Mouse (Mus musculus) stomach, embryonic 15.5 days (tissue): ENCODE results near the gene Gm20388. TPM values are rescaled to one million over a fixed set of nuclear protein-coding genes. Genes with fewer than 3 reads are reported as not detected.
A peak's percentile ranks its signal among the peaks of the same experiment; 100 is the strongest.

ENCODE experiments used
- ATAC-seq: fragments of 200-750 bp; cut with Nextera tagmentation; 2 replicates; pipeline ENCODE4 v1.8.0; 2017; ENCODE audit warnings: low read depth, moderate number of reproducible peaks, moderate TSS enrichment; ENCODE audit not compliant: insufficient read depth, low FRiP score
- H3K27ac ChIP-seq: fragments of 300-500 bp; sonication (generic); 2 replicates; pipeline ENCODE4 v1.5.1; 2015; ENCODE audit warnings: mild to moderate bottlenecking, inconsistent platforms
- H3K27me3 ChIP-seq: fragments of 300-500 bp; sonication (generic); replicated peaks from 2 replicates; pipeline ENCODE4 v1.6.1; 2015; ENCODE audit warnings: inconsistent platforms
- H3K36me3 ChIP-seq: fragments of 300-500 bp; sonication (generic); 2 replicates; pipeline ENCODE4 v1.6.1; 2015; ENCODE audit warnings: inconsistent platforms
- H3K4me1 ChIP-seq: fragments of 300-500 bp; sonication (generic); 2 replicates; pipeline ENCODE4 v1.6.1; 2015; ENCODE audit warnings: inconsistent platforms
- H3K4me2 ChIP-seq: fragments of 300-500 bp; sonication (generic); 2 replicates; pipeline ENCODE4 v1.6.1; 2015; ENCODE audit warnings: mild to moderate bottlenecking, inconsistent platforms
- H3K4me3 ChIP-seq: fragments of 300-500 bp; sonication (generic); replicated peaks from 2 replicates; pipeline ENCODE4 v1.5.1; 2015; ENCODE audit warnings: inconsistent platforms
- H3K9ac ChIP-seq: fragments of 300-500 bp; sonication (generic); 2 replicates; pipeline ENCODE4 v1.6.1; 2015; ENCODE audit warnings: inconsistent platforms
- H3K9me3 ChIP-seq: fragments of 300-500 bp; sonication (generic); 2 replicates; pipeline ENCODE4 v1.6.1; 2016; ENCODE audit warnings: inconsistent platforms
- WGBS: fragments of 180-500 bp; shearing (Covaris S2); methylation state at CpG from one replicate; pipeline ENCODE4 v1.1.7; 2015; 5-methylcytosine and 5-hydroxymethylcytosine counted together
- polyA plus RNA-seq: library from polyadenylated mRNA; unstranded; fragments of >200 nt; fragmentation: Nextera tagmentation; extraction: Ambion mirVana; gene quantifications from 2 replicates; pipeline ENCODE4 v1.2.1, GENCODE M21; 2015

The Gm20388 gene
- polyA plus RNA-seq, 1 experiment from 2014 or later, result not detected

DNA sequence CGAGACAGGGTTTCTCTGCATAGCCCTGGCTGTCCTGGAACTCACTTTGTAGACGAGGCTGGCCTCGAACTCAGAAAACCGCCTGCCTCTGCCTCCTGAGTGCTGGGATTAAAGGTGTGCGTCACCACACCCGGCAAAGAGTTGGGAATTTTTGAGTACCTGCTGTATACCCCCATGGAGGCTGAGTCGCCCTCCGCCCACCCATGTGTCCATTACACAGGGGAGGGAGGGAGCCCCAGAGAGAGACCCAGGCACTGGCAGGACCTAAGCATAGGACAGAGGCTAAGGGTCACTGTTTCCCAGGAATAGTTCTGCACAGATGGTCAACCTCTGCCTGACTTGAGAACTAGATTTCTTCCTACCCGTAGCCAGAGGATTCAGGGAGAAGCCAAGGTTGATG lies 596.6 kb downstream of the Gm20388 start:
- Histone ChIP-seq H3K4me2 (no peak overlapping the region), H3K27ac (no peak overlapping the region), H3K36me3 (no peaks in the 10 kb centered on the region), H3K4me1 (peaks cover 87% of the 10 kb centered on the region), H3K9me3 (no peaks in the 10 kb centered on the region), H3K9ac (no peak overlapping the region), H3K27me3 (no peaks in the 10 kb centered on the region), H3K4me3 (no peak overlapping the region)
- WGBS, result 89% methylated on average over 9 of the region's 9 CpGs
- ATAC-seq, result no peak

DNA sequence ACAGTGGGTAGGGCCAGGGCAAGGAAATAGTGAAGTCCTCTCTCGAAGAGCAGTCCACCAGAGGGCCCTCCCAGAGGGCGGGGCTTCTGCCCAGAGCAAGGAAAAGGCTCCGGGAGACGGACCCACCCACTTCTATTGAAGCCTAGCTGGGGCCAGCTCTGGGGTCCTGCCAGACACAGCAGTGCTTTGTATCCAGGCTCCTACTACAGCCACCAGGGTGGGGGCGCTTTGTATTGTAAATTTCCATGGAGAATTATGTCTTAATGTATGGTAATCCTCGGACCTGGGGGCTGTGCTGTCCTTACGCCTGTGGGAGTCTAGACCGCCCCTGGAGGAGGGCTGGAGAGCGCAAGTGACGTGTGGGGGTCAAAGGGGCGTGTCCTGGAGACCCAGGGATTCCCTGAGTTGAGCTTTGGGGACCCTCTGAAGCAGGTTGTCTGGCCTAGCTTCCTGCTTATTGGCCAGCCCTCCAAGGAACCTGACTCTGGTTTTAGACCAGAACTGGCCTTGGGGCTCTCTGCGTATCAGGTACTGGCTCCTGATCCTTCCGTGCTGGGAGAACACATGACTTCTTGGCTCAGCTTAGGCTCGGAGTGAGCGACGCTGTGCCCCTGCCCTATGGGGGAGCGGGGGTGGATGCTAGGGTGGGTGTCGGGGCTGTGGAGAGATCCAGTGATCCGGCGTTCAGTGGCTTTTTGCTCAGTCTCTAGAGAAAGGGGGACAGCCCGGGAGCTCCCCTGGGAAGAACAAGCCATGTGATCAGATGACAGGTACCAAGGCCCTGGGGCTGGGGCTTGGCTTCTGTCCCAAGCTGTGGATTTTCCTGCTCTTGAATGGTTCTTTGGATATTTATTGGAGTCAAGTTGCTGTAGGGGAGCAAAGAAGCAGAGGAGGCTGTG lies 598.7 kb downstream of the Gm20388 start:
- Histone ChIP-seq H3K4me1 (peaks cover 92% of the 10 kb centered on the region), H3K4me2 (peak overlapping the region; percentile 48), H3K27me3 (no peaks in the 10 kb centered on the region), H3K27ac (no peak overlapping the region), H3K9me3 (no peaks in the 10 kb centered on the region), H3K9ac (no peak overlapping the region), H3K36me3 (no peaks in the 10 kb centered on the region), H3K4me3 (0 out of 2 replicates have a peak overlapping the region, but pooled peaks have one; percentile 13)
- peak; percentile 74 for ATAC-seq
- 10% methylated on average over 21 of the region's 21 CpGs for WGBS

DNA sequence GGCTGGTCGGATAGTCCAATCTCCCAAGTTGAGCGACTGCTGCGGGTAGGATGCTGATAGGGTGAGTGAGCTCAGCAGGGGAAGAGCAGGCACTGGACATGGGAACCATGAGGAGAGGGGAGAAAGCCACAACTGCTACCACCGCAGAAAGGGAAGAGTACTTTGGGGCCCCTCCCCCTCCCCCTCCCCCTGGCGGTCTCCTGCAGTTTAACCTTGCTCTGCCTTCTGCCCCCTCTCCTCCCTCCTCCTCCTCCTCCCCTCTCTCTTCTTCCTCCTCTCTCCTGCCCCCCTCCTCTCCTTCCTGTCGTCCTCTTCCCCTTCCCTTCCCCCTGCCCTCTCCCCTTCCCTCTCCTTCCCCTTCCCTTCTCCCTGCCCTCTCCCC lies 599.4 kb downstream of the Gm20388 start:
- no peaks in the 10 kb centered on the region for H3K9me3 ChIP-seq
- 18% methylated on average over 6 of the region's 6 CpGs for WGBS
- no peaks in the 10 kb centered on the region for H3K27me3 ChIP-seq
- no peak overlapping the region for H3K4me3 ChIP-seq
- H3K4me2 ChIP-seq, result peak overlapping the region; percentile 48; the same call in 1 of the 2 replicates
- H3K36me3 ChIP-seq, result no peaks in the 10 kb centered on the region
- no peak for ATAC-seq
- no peak overlapping the region for H3K27ac ChIP-seq
- no peak overlapping the region for H3K9ac ChIP-seq
- peaks cover 85% of the 10 kb centered on the region for H3K4me1 ChIP-seq

DNA sequence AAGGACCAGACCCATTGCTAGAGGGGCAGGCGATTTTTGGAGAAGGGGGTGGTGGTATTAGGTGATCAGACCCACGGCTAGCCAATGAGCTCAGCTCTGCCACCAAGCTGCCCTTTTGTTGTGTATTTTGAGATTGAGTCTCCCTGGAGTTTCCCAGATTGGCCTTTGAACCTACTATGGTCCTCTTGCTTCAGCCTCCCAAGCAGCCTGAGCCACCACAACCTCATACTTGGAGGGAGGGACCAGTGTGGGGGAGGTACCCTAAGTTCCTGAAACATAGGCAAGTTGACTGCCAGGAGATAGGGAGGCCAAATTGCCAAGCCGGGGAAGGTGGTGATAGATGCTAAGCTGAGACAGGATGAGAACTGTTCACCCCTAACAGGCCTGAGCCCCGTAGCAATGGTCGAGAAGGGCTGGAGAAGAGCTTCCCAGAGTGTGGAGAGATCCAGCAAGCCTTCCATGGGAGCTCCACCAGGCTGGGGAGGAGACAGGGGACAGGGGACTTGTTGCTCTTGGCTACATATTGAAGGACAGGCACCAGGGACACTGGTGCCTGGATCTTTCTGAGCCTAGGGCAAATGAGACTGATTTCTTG lies 600.3 kb downstream of the Gm20388 start:
- Histone ChIP-seq H3K4me1 (peaks cover 81% of the 10 kb centered on the region), H3K4me2 (no peak overlapping the region), H3K27ac (0 out of 2 replicates have a peak overlapping the region, but pooled peaks have one; percentile 17), H3K4me3 (no peak overlapping the region), H3K9me3 (no peaks in the 10 kb centered on the region), H3K36me3 (no peaks in the 10 kb centered on the region), H3K9ac (no peak overlapping the region), H3K27me3 (no peaks in the 10 kb centered on the region)
- ATAC-seq, result no peak
- 43% methylated on average over 5 of the region's 5 CpGs for whole genome bisulfite sequencing

DNA sequence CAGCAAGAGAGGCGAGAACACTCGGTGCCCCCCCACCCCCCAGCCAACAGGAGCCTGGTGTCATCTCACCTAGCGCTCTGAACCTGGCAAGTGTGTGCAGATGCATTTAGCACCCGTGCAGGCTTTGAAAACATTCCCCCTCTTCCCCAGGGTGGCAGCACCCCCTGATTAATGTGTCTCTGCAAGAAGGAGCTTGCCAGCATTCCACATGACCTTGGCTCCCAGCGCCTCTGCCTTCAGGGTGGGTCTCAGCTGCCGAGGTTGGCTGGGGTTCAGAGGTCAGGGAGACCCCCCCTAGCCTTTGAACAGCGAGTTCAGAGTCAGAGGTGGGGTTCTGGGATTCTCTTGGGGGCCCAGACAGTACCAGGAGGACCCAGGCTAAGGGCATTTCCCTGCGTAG lies 601.1 kb downstream of the Gm20388 start:
- WGBS, result 36% methylated on average over 8 of the region's 8 CpGs
- ATAC-seq, result no peak
- no peaks in the 10 kb centered on the region for H3K27me3 ChIP-seq
- peaks cover 81% of the 10 kb centered on the region for H3K4me1 ChIP-seq
- no peak overlapping the region for H3K4me3 ChIP-seq
- H3K36me3 ChIP-seq, result no peaks in the 10 kb centered on the region
- no peak overlapping the region for H3K9ac ChIP-seq
- no peaks in the 10 kb centered on the region for H3K9me3 ChIP-seq
- no peak overlapping the region for H3K4me2 ChIP-seq
- no peak overlapping the region; the same call in 1 of the 2 replicates for H3K27ac ChIP-seq

DNA sequence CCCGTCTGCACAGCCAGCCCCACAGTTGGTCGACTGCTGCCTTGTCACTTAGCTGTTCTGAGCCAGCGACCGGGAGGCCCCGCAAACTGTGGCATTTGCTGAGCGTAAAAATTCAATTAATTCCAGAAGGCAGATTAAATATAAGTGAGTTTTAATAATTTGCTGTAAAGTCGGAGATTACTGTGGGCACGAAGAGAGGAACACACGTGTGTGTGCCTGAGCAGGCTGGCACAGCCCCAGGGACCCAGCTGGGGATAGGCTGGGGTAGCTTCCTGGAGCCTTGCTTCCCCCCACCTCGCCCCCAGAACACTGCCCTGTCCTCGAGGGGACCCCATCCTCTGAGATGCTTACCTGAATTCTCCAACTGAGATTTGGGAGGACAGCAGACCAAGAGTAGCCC lies 601.7 kb downstream of the Gm20388 start:
- Histone ChIP-seq H3K9me3 (no peaks in the 10 kb centered on the region), H3K4me2 (no peak overlapping the region), H3K36me3 (no peaks in the 10 kb centered on the region), H3K27ac (no peak overlapping the region), H3K4me3 (no peak overlapping the region), H3K4me1 (peaks cover 85% of the 10 kb centered on the region), H3K27me3 (no peaks in the 10 kb centered on the region), H3K9ac (no peak overlapping the region)
- WGBS, result 54% methylated on average over 11 of the region's 11 CpGs
- no peak for ATAC-seq

DNA sequence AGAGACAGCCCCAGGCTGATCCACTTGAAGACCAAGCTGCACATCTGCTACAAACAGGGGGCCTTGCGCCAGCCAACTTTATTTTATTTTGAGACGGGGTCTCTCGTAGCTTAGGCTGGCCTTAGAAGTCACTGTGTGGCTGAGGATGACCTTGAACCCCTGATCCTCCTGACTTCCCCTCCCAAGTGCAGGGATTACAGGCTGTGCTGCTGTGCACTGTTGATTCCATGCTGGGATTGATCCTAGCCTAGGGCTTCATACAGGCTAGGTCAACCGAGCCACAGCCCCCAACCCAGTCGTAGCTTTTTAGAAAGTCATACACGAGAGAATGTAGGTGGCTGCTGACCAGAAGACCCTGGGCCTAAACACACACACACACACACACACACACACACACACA lies 602.5 kb downstream of the Gm20388 start:
- Histone ChIP-seq H3K4me2 (no peak overlapping the region), H3K4me1 (peaks cover 85% of the 10 kb centered on the region), H3K9me3 (no peaks in the 10 kb centered on the region), H3K36me3 (no peaks in the 10 kb centered on the region), H3K4me3 (no peak overlapping the region), H3K27me3 (no peaks in the 10 kb centered on the region), H3K27ac (no peak overlapping the region), H3K9ac (no peak overlapping the region)
- no peak for ATAC-seq
- 64% methylated on average over 6 of the region's 6 CpGs for WGBS

DNA sequence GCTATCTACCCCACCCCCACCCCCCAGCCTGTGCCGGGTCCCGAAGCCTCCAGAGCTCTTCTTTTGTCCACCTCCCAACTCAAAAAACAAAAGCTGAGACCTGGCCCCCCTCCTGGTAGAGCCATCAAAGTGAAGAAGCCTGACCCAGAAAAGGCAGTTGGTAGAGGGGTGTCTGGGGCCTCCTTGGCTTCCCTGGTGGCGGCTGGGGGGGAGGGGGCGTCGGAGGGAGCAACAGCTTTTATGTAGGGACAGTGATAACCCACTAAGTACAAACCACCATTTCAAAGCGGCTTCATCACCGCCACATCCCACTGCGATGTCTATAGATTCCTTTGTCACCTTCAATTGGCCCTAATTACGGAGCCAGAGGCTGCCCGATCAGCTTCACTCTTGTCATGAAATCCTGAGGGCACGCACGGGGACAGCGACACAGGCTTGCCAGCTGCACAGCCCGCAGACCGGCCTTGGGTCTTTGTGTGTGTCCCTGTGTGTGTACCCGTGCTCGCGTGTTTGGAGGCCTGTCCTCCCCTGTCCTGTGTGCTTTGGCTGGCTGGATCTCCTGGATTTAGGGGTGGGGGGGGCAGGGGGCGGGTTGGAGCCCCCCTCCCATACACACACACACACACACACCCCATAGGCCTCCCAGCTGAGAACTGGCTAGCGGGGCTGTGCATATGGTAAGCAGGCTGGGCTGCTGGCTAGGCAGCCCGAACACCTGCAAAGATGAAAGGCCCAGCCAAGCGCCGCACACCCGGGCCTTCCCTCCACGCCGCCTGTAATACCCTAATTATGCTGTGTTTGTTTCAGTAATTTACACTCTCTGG lies 603.2 kb downstream of the Gm20388 start:
- ATAC-seq, result no peak
- H3K36me3 ChIP-seq, result no peaks in the 10 kb centered on the region

DNA sequence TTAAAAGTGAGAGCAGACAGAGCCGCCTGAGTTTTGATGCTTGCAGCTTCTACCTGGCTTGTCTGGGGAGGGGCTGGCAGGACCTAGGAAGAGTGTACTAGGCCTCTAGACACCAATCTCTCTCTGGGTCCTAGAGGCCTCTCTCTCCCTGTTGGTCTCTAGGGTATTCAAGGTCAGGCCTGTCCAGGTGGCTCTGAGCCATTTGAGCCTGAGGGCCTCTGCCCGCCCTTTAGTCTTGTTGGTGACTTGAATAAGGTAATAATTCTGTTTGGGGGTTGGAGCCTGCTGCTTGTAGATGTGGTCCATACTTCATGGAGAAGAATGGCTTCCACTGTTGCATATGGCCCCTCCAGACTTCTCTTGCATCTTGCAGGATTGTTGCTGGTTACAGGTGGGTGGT lies 604.6 kb downstream of the Gm20388 start:
- Histone ChIP-seq H3K27me3 (no peaks in the 10 kb centered on the region), H3K9ac (no peak overlapping the region), H3K9me3 (no peaks in the 10 kb centered on the region), H3K4me3 (no peak overlapping the region), H3K36me3 (no peaks in the 10 kb centered on the region), H3K27ac (no peak overlapping the region), H3K4me2 (no peak overlapping the region), H3K4me1 (peaks cover 86% of the 10 kb centered on the region)
- WGBS, result 92% methylated on average over 2 of the region's 2 CpGs
- ATAC-seq, result no peak

More for the DNA sequence above, 603.2 kb downstream of the Gm20388 start:
- H3K4me2 ChIP-seq, result no peak overlapping the region
- peaks cover 86% of the 10 kb centered on the region for H3K4me1 ChIP-seq
- no peak overlapping the region for H3K27ac ChIP-seq
- H3K4me3 ChIP-seq, result no peak overlapping the region
- WGBS, result 50% methylated on average over 26 of the region's 26 CpGs
- no peaks in the 10 kb centered on the region for H3K27me3 ChIP-seq
- no peak overlapping the region for H3K9ac ChIP-seq
- H3K9me3 ChIP-seq, result no peaks in the 10 kb centered on the region

DNA sequence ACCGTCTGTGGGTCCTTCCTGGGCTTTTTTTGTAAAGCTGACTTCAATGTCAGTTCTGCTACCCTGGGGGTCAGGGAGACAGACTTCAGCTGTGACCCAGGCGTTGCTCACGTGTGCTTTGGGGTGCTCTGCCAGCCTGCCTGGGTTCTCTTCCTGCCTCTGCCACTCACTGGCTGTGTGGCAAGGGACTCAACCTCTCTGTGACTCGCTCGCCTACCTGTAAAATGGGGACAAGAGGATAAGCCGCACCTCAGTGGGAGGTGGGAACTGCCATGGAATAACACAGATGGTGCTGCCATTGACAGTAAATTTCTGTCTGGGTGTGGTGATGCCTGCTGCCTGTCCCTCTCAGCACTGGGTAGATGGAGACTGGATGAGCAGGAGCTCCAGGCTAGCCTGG lies 605.0 kb downstream of the Gm20388 start:
- peaks cover 87% of the 10 kb centered on the region for H3K4me1 ChIP-seq
- no peak for ATAC-seq
- H3K36me3 ChIP-seq, result no peaks in the 10 kb centered on the region
- no peak overlapping the region for H3K9ac ChIP-seq
- H3K4me3 ChIP-seq, result no peak overlapping the region
- WGBS, result 86% methylated on average over 6 of the region's 6 CpGs
- no peak overlapping the region for H3K4me2 ChIP-seq
- no peaks in the 10 kb centered on the region for H3K9me3 ChIP-seq
- no peaks in the 10 kb centered on the region for H3K27me3 ChIP-seq
- H3K27ac ChIP-seq, result no peak overlapping the region

DNA sequence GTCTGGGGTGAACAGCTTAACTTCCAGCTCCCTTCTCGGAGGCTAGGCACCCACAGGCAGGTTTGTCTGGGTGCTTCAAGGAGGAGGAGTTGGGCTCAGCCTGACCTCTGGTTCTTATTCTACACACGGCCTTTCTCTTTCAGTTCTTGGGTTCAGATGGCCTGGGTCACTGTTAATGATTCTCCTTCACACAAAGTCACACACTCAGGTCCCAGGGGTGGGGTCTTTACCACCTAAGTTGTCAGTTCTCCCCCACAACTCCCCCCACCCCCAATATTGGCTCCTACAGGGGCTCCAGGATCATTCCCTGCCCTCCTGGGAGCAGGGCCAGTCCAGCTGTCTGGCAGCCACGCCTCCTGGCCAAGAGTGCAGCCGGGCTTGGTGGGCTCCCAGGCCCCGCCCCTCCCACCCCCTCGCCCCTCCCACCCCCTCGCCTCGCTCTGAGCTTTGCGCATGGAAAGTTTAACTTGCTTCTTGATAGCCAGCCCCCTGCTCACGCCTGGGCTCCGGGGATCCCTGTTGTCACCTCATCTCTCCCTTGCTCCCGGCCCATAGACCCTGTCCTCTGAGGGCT lies 605.6 kb downstream of the Gm20388 start:
- no peak overlapping the region for H3K9ac ChIP-seq
- H3K4me1 ChIP-seq, result peaks cover 87% of the 10 kb centered on the region
- no peaks in the 10 kb centered on the region for H3K9me3 ChIP-seq
- whole genome bisulfite sequencing, result 17% methylated on average over 11 of the region's 12 CpGs
- no peaks in the 10 kb centered on the region for H3K36me3 ChIP-seq
- no peak overlapping the region for H3K4me3 ChIP-seq
- H3K27ac ChIP-seq, result peak overlapping the region; percentile 33
- ATAC-seq, result peak; percentile 16; the same call in 1 of the 2 replicates
- H3K27me3 ChIP-seq, result no peaks in the 10 kb centered on the region
- no peak overlapping the region; the same call in 1 of the 2 replicates for H3K4me2 ChIP-seq
